Mouse (Mus musculus): ENCODE measurements around the gene Katnb1.

GRCm38 (mm10) chr8:95140555-95140954, 59.6 kb downstream of the Katnb1 start:
- TF ChIP-seq POLR2A (IDR thresholded peaks at IDR 0.05; ENCODE audit: insufficient read length, low read depth) (no peak), POLR2AphosphoS2 (IDR thresholded peaks at IDR 0.05; ENCODE audit: insufficient read length, low read depth) (no peak), REST (IDR thresholded peaks at IDR 0.05; ENCODE audit: insufficient read depth, insufficient read length) (no peak), E2F4 (IDR thresholded peaks at IDR 0.05; ENCODE audit: insufficient read depth) (no peak), MAX (IDR thresholded peaks at IDR 0.05; ENCODE audit: low read depth) (no peak)
